Mouse (Mus musculus) kidney, embryonic 15.5 days (tissue): Measurements from ENCODE around the gene Ryr2. TPM values are rescaled to one million over a fixed set of nuclear protein-coding genes. Genes with fewer than 3 reads are reported as not detected.
"Not testable (repeated sequence)": the region's sequence is repeated elsewhere in the genome, so short reads cannot be mapped to it uniquely, and the experiment has no call there.

Experiments
- ATAC-seq: fragments of 200-750 bp; cut with Nextera tagmentation; replicated peaks from 2 replicates; pipeline ENCODE4 v1.8.0; 2017; ENCODE audit warnings: moderate TSS enrichment; ENCODE audit not compliant: low FRiP score
- H3K27ac ChIP-seq: fragments of 300-500 bp; sonication (generic); 2 replicates; pipeline ENCODE4 v1.5.1; 2015; ENCODE audit warnings: mild to moderate bottlenecking, inconsistent platforms
- H3K27me3 ChIP-seq: fragments of 300-500 bp; sonication (generic); 2 replicates; pipeline ENCODE4 v1.6.1; 2015; ENCODE audit warnings: inconsistent platforms
- H3K36me3 ChIP-seq: fragments of 300-500 bp; sonication (generic); 2 replicates; pipeline ENCODE4 v1.6.1; 2015; ENCODE audit warnings: inconsistent platforms
- H3K4me1 ChIP-seq: fragments of 300-500 bp; sonication (generic); 2 replicates; pipeline ENCODE4 v1.6.1; 2015; ENCODE audit warnings: inconsistent platforms
- H3K4me2 ChIP-seq: fragments of 300-500 bp; sonication (generic); 2 replicates; pipeline ENCODE4 v1.6.1; 2015; ENCODE audit warnings: moderate library complexity, mild to moderate bottlenecking, inconsistent platforms
- H3K4me3 ChIP-seq: fragments of 300-500 bp; sonication (generic); replicated peaks from 2 replicates; pipeline ENCODE4 v1.5.1; 2015; ENCODE audit warnings: mild to moderate bottlenecking, inconsistent platforms
- H3K9ac ChIP-seq: fragments of 300-500 bp; sonication (generic); 2 replicates; pipeline ENCODE4 v1.6.1; 2015; ENCODE audit warnings: mild to moderate bottlenecking, inconsistent platforms
- H3K9me3 ChIP-seq: fragments of 300-500 bp; sonication (generic); replicated peaks from 2 replicates; pipeline ENCODE4 v1.6.1; 2016; ENCODE audit warnings: inconsistent platforms
- WGBS: fragments of 180-500 bp; shearing (Covaris S2); methylation state at CpG from one replicate; pipeline ENCODE4 v1.1.7; 2015; ENCODE audit warnings: mixed read lengths; 5-methylcytosine and 5-hydroxymethylcytosine counted together
- polyA plus RNA-seq: library from polyadenylated mRNA; unstranded; fragments of >200 nt; fragmentation: Nextera tagmentation; extraction: Ambion mirVana; gene quantifications from 2 replicates; pipeline ENCODE4 v1.2.1, GENCODE M21; 2015

Ryr2 gene
- polyA plus RNA-seq, 1 experiment from 2014 or later: 0.42 TPM

DNA sequence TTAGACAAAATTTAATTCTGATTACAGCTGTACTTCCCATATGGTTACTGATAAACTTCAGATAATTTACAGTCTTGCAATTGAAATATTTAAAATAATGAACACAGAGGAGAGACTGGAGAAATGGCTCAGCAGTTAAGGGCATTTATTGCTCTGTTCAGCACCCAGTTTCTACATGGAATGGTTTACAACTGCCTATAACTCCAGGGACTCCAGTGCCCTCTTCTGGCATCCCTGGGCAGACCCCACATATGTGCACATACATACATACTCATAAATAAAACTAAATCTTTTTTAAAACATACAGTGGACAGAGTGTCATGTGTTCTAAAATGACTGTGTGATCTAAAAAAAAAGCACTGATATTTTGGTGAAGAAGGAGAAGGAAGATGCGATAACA is 262.9 kb downstream of the Ryr2 start:
- no peak overlapping the region for H3K4me2 ChIP-seq
- H3K4me3 ChIP-seq: no peak overlapping the region
- no peak overlapping the region for H3K27ac ChIP-seq
- H3K27me3 ChIP-seq: no peaks in the 10 kb centered on the region
- no peak overlapping the region for H3K9ac ChIP-seq
- H3K36me3 ChIP-seq: no peaks in the 10 kb centered on the region
- no peaks in the 10 kb centered on the region for H3K9me3 ChIP-seq
- 85% methylated on average over 1 of the region's 1 CpGs for WGBS
- ATAC-seq: no peak
- H3K4me1 ChIP-seq: no peaks in the 10 kb centered on the region

DNA sequence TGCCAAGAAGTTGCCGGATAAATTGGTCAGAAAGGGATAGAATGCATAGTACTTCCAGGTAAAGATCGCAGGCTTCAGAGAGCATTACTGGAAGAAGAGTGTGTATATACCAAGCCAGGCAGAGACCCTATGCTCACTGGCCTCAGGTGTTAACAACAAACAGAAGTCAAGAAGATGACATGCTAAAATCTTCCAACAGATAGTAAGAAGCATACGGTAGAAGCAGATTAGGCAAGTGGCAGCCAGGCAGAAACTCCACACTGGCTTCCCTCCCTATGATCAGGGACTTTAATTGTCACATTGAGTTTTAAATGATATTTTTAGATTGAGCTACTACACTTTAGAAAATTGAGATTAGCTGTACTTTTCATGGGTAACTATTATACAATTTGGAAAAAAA is 268.9 kb downstream of the Ryr2 start:
- no peak overlapping the region for H3K4me3 ChIP-seq
- no peak overlapping the region for H3K9ac ChIP-seq
- H3K4me1 ChIP-seq: no peaks in the 10 kb centered on the region
- 98% methylated on average over 3 of the region's 3 CpGs for WGBS
- no peak for ATAC-seq
- no peaks in the 10 kb centered on the region for H3K27me3 ChIP-seq
- no peak overlapping the region for H3K4me2 ChIP-seq
- H3K9me3 ChIP-seq: no peaks in the 10 kb centered on the region
- no peak overlapping the region for H3K27ac ChIP-seq
- no peaks in the 10 kb centered on the region for H3K36me3 ChIP-seq

DNA sequence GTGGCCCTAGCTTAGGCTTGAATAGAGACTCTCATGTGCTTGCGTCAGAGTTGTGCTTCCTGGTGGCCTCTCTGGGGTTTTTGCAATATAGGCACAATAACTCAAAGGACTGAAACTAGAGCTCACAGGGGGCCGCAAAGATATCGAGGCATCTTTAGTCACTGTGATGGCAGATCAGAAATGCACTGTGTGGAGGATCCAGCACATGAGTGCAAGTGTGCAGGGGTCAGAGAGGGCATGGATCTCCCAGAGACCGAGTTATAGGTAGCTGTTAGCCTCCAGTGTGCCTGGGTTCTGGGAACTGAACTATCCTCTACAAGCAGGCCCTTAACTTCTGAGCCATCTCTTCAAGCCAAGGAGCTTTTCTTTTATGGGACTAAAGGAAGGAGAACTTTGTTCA is 269.6 kb downstream of the Ryr2 start:
- Histone ChIP-seq H3K4me2 (no peak overlapping the region), H3K27ac (no peak overlapping the region), H3K27me3 (no peaks in the 10 kb centered on the region), H3K36me3 (no peaks in the 10 kb centered on the region), H3K4me3 (no peak overlapping the region), H3K9ac (no peak overlapping the region), H3K9me3 (no peaks in the 10 kb centered on the region), H3K4me1 (no peaks in the 10 kb centered on the region)
- WGBS: 85% methylated on average over 4 of the region's 4 CpGs
- no peak for ATAC-seq

DNA sequence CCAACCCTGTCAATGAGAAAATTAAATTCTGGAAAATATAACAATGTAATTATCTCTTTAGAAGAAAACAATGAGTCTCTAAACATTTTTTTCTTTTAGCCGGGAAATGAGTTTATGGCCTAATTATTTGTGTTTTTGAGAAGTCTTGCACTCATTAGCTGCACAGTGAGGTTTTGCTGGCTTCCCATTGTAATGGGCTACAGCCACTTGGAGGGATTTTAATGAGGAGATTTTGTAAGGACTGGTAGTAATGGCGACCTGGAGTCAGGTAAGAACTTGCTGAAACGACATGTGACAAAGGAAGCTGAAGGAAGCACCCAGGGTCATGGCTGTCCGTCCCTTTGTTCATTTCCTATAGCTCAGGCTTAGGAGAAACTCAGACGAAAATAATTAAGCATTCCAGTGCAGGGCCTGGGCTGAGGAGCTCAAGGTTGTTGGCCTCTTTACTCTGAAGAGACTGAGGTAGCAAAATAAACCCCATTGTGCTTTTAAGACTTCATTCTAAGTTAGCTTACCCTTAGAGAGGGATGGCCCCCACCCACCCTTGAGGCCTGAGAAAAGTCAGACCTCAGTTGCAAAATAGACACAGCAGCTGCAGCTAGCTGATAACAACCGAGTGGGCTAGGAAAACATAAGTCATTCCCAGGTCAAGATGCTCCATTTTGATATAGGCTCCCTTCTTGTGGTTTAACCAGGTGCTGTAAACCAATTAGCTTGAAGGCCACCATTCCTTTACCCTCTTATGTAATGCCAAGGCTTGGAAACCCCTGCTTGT is 270.3 kb downstream of the Ryr2 start:
- no peak overlapping the region for H3K27ac ChIP-seq
- no peak overlapping the region for H3K4me3 ChIP-seq
- H3K9ac ChIP-seq: no peak overlapping the region
- WGBS: 56% methylated on average over 6 of the region's 6 CpGs
- H3K36me3 ChIP-seq: no peaks in the 10 kb centered on the region
- ATAC-seq: no peak; the same call in 1 of the 2 replicates
- H3K4me2 ChIP-seq: no peak overlapping the region
- no peaks in the 10 kb centered on the region for H3K4me1 ChIP-seq
- H3K27me3 ChIP-seq: no peaks in the 10 kb centered on the region
- no peaks in the 10 kb centered on the region for H3K9me3 ChIP-seq

DNA sequence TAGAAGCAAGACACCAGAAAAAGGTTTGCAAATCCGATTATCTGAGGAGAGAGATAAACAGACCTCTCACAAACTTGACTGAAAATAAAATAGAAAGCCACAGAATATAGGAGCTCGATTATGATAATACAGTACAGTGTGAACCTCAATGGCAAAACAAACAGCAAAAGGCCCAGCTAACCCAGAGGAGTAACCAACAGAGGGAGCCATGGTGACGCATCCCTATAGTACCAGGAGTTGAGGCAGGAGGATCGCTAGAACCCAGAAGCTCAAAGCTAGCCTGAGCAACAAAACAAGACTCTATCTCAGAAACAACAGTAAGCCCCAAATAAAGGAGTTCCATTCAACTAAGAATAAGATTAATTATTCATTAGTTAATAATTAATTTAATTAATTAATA is 275.5 kb downstream of the Ryr2 start:
- H3K27me3 ChIP-seq: no peaks in the 10 kb centered on the region
- 84% methylated on average over 4 of the region's 4 CpGs for WGBS

DNA sequence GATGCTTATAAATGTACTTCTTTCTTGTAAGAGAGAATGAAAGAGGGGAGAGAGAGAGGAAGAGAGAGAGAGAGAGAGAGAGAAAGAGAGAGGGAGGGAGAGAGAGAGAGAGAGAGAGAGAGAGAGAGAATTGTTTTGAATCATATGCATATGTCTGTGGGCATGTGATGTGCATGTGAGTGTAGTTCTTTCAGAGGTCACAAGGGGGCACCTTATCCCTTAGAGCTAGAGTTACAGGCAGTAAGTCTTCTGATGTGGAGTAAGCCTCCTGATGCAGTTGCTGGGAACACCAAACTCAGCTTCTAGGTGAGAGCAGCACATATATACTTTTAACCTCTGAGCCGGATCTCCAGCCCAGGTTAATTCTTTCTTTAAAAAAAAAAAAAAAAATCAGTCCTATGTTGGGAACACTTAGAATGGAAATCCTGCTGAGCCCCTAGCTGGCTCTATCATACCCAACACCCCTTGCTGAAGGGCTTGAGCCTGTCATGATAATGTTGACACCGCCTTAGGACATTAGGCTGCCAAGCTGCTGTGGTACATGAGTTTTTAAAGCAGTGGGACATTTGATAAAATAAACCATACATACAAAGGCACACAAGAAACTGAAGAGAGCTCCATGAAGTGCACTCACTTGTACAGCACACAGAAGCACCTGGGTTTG is 281.1 kb downstream of the Ryr2 start:
- ATAC-seq: no peak
- no peaks in the 10 kb centered on the region for H3K4me1 ChIP-seq
- no peak overlapping the region for H3K27ac ChIP-seq
- no peak overlapping the region for H3K4me2 ChIP-seq
- H3K36me3 ChIP-seq: no peaks in the 10 kb centered on the region
- no peaks in the 10 kb centered on the region; the same call in 1 of the 2 replicates for H3K9me3 ChIP-seq
- no peak overlapping the region for H3K9ac ChIP-seq
- H3K4me3 ChIP-seq: no peak overlapping the region
- H3K27me3 ChIP-seq: no peaks in the 10 kb centered on the region
- 99% methylated on average over 2 of the region's 2 CpGs for WGBS

More for the DNA sequence above, 275.5 kb downstream of the Ryr2 start:
- no peak for ATAC-seq
- no peaks in the 10 kb centered on the region; the same call in 1 of the 2 replicates for H3K9me3 ChIP-seq
- H3K4me3 ChIP-seq: no peak overlapping the region
- H3K27ac ChIP-seq: no peak overlapping the region
- no peak overlapping the region for H3K4me2 ChIP-seq
- H3K9ac ChIP-seq: no peak overlapping the region
- H3K4me1 ChIP-seq: no peaks in the 10 kb centered on the region
- no peaks in the 10 kb centered on the region for H3K36me3 ChIP-seq

DNA sequence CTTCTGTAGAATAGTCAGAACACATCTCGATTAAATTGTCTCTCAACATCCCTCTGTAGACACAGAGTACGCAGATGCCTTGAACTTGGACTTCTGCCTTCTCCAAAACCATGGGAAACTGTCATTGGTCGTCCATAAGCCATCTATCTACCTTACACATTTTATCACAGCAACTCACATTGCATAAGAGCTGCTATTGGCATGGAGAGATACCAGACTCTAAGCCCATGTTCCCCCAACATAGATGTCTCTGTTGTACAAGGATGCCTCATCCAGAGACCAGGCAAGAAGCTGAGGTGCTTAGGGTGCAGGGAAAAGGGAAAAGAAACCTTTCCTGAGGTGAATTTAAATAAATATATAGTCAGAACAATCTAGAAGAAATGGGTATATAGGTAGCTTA is 288.0 kb downstream of the Ryr2 start:
- Histone ChIP-seq H3K27me3 (no peaks in the 10 kb centered on the region), H3K4me1 (no peaks in the 10 kb centered on the region), H3K9ac (no peak overlapping the region), H3K27ac (no peak overlapping the region), H3K36me3 (no peaks in the 10 kb centered on the region), H3K4me2 (no peak overlapping the region), H3K4me3 (no peak overlapping the region), H3K9me3 (no peaks in the 10 kb centered on the region)
- no peak for ATAC-seq
- WGBS: 66% methylated on average over 3 of the region's 3 CpGs

DNA sequence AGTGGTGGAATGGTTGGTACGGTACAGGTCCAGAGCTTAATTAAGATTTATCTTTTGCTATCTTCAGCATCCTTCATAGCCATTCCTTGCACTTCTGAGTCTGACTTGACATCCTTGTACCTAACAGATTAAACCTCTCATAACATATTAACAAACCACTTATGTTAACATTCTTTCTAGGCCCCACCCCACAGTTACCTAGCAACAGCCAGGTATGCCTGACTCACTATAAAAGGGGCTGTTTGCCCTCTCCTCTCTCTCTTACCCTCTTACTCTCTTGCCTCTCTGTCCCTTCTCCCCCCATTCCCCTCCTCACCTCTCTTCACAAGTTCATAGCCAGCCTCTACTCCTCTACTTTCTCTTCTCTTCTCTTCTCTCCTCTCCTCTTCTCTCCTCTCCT is 297.4 kb downstream of the Ryr2 start:
- H3K4me1 ChIP-seq, H3K4me3 ChIP-seq, ATAC-seq, H3K9ac ChIP-seq, H3K27me3 ChIP-seq, H3K27ac ChIP-seq, H3K4me2 ChIP-seq, H3K9me3 ChIP-seq, H3K36me3 ChIP-seq: not testable (repeated sequence)
- 80% methylated on average over 1 of the region's 1 CpGs for WGBS

DNA sequence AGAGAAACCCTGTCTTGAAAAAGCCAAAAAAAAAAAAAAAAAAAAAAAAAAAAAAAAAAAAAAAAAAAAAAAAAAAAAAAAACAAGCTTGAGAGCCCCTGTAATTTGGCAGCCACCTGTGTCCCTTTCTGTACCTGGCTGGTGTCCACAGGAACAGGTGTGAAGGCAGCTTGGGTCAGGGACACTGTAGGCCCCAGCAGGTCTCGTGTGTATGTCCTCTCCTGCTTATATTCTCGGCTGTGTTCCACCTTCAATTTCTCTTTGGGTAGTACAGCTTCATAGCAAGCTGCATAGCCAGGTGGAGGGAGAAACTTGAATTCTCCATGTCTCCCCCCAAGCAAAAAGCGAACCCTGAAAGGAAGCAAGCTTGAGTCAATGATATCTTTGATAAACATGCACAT is 314.2 kb downstream of the Ryr2 start:
- no peaks in the 10 kb centered on the region for H3K27me3 ChIP-seq
- H3K4me1 ChIP-seq: no peaks in the 10 kb centered on the region
- H3K9me3 ChIP-seq: no peaks in the 10 kb centered on the region
- H3K36me3 ChIP-seq: no peaks in the 10 kb centered on the region
- H3K9ac ChIP-seq: no peak overlapping the region
- WGBS: 94% methylated on average over 3 of the region's 3 CpGs
- no peak for ATAC-seq
- H3K4me2 ChIP-seq: no peak overlapping the region
- H3K27ac ChIP-seq: no peak overlapping the region
- H3K4me3 ChIP-seq: no peak overlapping the region

DNA sequence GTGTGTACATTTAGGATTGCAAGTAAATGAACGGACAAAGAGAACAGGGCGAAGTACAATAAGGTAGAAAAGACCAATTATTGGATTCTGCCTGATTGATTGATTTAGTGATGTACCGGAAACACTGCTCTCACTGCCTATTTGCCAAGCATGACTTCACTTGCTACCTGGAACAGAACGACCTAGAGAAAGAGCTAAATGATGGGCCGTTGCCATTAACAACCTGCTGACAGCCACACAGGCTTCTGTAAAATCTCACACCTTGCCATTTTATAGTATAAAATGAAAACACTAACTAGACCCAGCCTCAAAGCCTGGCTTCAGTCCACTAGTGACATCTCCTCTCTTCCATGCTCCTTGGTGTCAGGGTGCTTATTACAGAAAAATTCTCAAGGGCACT is 316.2 kb downstream of the Ryr2 start:
- Histone ChIP-seq H3K4me3 (no peak overlapping the region), H3K36me3 (no peaks in the 10 kb centered on the region), H3K27ac (no peak overlapping the region), H3K4me1 (no peaks in the 10 kb centered on the region), H3K27me3 (no peaks in the 10 kb centered on the region), H3K9ac (no peak overlapping the region), H3K9me3 (no peaks in the 10 kb centered on the region), H3K4me2 (no peak overlapping the region)
- WGBS: 51% methylated on average over 5 of the region's 5 CpGs
- ATAC-seq: no peak

DNA sequence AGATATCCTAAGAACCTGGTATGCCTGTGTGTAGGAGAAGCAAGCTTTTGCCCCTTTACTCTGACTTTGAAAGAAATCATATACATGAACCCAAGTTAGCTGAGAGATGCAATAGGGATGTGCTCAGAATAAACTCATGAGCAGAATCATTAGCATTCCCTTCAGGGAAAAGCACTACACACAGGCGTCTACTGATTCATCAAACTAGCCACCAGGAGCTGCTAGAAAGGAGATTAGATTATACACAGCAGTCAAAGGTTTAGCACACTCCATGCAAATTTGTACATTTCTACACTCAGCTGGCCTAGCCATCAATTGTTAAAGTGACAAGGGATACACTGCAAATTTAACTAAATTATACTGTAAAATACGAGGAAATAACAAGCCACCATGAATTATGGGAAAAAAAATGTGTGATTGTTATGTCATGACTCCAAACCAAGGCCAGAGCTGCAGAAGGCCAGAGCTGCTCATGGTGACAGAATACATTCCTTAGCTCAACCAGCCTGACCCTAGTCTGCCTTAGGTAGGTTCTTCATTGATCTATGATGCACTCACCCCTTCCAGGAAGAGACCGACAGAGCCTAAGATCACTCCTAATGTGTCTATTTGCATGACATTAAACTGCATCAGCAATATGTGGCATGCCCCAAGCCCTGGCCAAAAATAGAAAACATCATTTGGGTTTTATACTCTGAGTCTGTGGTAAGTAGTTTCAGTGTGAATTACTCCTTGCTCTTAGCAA is 324.2 kb downstream of the Ryr2 start:
- H3K9ac ChIP-seq: no peak overlapping the region
- no peaks in the 10 kb centered on the region for H3K9me3 ChIP-seq
- no peaks in the 10 kb centered on the region for H3K36me3 ChIP-seq
- no peak overlapping the region for H3K27ac ChIP-seq
- H3K4me1 ChIP-seq: no peaks in the 10 kb centered on the region
- H3K4me3 ChIP-seq: no peak overlapping the region
- 70% methylated on average over 3 of the region's 3 CpGs for WGBS
- no peak for ATAC-seq
- H3K27me3 ChIP-seq: no peaks in the 10 kb centered on the region
- H3K4me2 ChIP-seq: no peak overlapping the region

DNA sequence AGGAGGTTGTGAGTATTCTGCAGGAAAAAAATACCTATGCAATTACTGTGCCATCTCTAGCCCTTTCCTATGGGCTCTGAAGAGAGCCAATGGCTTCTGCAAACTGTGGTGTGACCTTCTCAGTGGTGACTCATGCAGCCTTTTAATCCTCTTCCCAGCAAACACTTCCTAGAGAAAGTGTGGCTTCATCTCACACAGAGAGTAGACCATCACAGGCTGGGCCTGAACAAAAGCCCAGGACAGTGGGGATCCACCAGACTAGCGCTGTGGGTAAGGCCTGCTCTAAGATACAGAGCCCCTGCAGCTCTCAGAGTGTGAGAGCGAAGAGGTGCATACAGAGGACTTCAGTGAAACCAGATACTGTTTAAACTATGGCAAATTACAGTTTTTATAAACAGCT is 325.7 kb downstream of the Ryr2 start:
- no peaks in the 10 kb centered on the region for H3K4me1 ChIP-seq
- no peak for ATAC-seq
- H3K9ac ChIP-seq: no peak overlapping the region
- H3K36me3 ChIP-seq: no peaks in the 10 kb centered on the region
- H3K27ac ChIP-seq: no peak overlapping the region
- 60% methylated on average over 2 of the region's 2 CpGs for WGBS
- H3K27me3 ChIP-seq: no peaks in the 10 kb centered on the region
- no peak overlapping the region for H3K4me2 ChIP-seq
- no peak overlapping the region for H3K4me3 ChIP-seq
- no peaks in the 10 kb centered on the region for H3K9me3 ChIP-seq
